Mouse (Mus musculus) embryo, embryonic 9.5 days (tissue): ENCODE results near the gene Trp53bp1.

Experiments
- DNase-seq: peaks from one replicate; pipeline ENCODE4 v3.0.0-alpha.2; 2017; ENCODE audit errors: extremely low spot score

The Trp53bp1 gene

GRCm38 (mm10) chr2:121249758-121250157, 21.4 kb downstream of the Trp53bp1 start:
- DNase-seq = no peak

GRCm38 (mm10) chr2:121244099-121244498, 27.1 kb downstream of the Trp53bp1 start:
- DNase-seq = no peak

- no peak for DNase-seq
Observed at GRCm38 (mm10) chr2:121239426-121239825, 31.8 kb downstream of the Trp53bp1 start.

GRCm38 (mm10) chr2:121235460-121236072, 35.6 kb downstream of the Trp53bp1 start:
- no peak for DNase-seq

- no peak for DNase-seq
Observed at GRCm38 (mm10) chr2:121228135-121228534, 43.1 kb downstream of the Trp53bp1 start.

- DNase-seq = no peak
Observed at GRCm38 (mm10) chr2:121223010-121223409, 48.2 kb downstream of the Trp53bp1 start.

- DNase-seq = no peak
Observed at GRCm38 (mm10) chr2:121219994-121220393, 51.2 kb downstream of the Trp53bp1 start.

GRCm38 (mm10) chr2:121219177-121219576, 52.0 kb downstream of the Trp53bp1 start:
- no peak for DNase-seq

- no peak for DNase-seq
Observed at GRCm38 (mm10) chr2:121214491-121214890, 56.7 kb downstream of the Trp53bp1 start.

GRCm38 (mm10) chr2:121206541-121206940, 64.7 kb downstream of the Trp53bp1 start:
- no peak for DNase-seq

- DNase-seq = no peak
Observed at GRCm38 (mm10) chr2:121204276-121204675, 66.9 kb downstream of the Trp53bp1 start.

GRCm38 (mm10) chr2:121195466-121195865, 75.7 kb downstream of the Trp53bp1 start:
- no peak for DNase-seq

- no peak for DNase-seq
Observed at GRCm38 (mm10) chr2:121188530-121188929, 82.7 kb downstream of the Trp53bp1 start.

- DNase-seq = no peak
Observed at GRCm38 (mm10) chr2:121184142-121184541, 87.1 kb downstream of the Trp53bp1 start.

- DNase-seq = no peak
Observed at GRCm38 (mm10) chr2:121183431-121183830, 87.8 kb downstream of the Trp53bp1 start.

GRCm38 (mm10) chr2:121178828-121179479, 92.3 kb downstream of the Trp53bp1 start:
- DNase-seq = no peak

- peak; percentile 88 for DNase-seq
Observed at GRCm38 (mm10) chr2:121170980-121171742, 100.0 kb downstream of the Trp53bp1 start, which contains the start of gene Zscan29. Gene Zscan29, minus strand, starts transcription at chr2:121171125.

GRCm38 (mm10) chr2:121170481-121170971, 100.7 kb downstream of the Trp53bp1 start, which contains the start of gene Tubgcp4:
Gene Tubgcp4, plus strand, starts transcription at chr2:121170654.
- no peak for DNase-seq

GRCm38 (mm10) chr2:121169902-121170301, 101.3 kb downstream of the Trp53bp1 start:
- no peak for DNase-seq

GRCm38 (mm10) chr2:121169173-121169572, 102.0 kb downstream of the Trp53bp1 start:
- no peak for DNase-seq

- DNase-seq = no peak
Observed at GRCm38 (mm10) chr2:121153100-121153499, 118.1 kb downstream of the Trp53bp1 start.

- DNase-seq = no peak
Observed at GRCm38 (mm10) chr2:121149679-121150078, 121.5 kb downstream of the Trp53bp1 start.
